Mouse (Mus musculus) cerebellum, adult 2 months (tissue): ENCODE measurements around the gene Sytl2. TPM values are rescaled to one million over a fixed set of nuclear protein-coding genes. Genes with fewer than 3 reads are reported as not detected.

ENCODE experiments used
- DNase-seq, 2 experiments: peaks; one replicate each; pipeline ENCODE4 v3.0.0; 2021
- H3K27ac ChIP-seq: fragments of 200-500 bp; 2 replicates; pipeline ENCODE4 v1.5.1; 2012; ENCODE audit warnings: low read length, control low read depth, inconsistent platforms; ENCODE audit not compliant: insufficient read depth
- H3K27me3 ChIP-seq: fragments of 200-500 bp; 2 replicates; pipeline ENCODE4 v1.6.1; 2012; ENCODE audit warnings: inconsistent platforms, mild to moderate bottlenecking, low read length, moderate library complexity; ENCODE audit not compliant: control insufficient read depth, insufficient read depth
- H3K4me1 ChIP-seq: fragments of 200-500 bp; 2 replicates; pipeline ENCODE4 v1.6.1; 2011; ENCODE audit warnings: low read length; ENCODE audit not compliant: control insufficient read depth, insufficient read depth
- H3K4me3 ChIP-seq: fragments of 200-500 bp; replicated peaks from 2 replicates; pipeline ENCODE3; 2011; ENCODE audit warnings: mild to moderate bottlenecking, low read depth, low read length, control low read depth; ENCODE audit not compliant: insufficient read depth
- CTCF ChIP-seq: fragments of 200-500 bp; IDR thresholded peaks from 2 replicates; pipeline ENCODE4 v1.5.1; 2011; ENCODE audit warnings: low read depth, mild to moderate bottlenecking, control low read depth, low read length, moderate library complexity, borderline replicate concordance; ENCODE audit not compliant: insufficient read depth
- POLR2A ChIP-seq: fragments of 200-500 bp; IDR thresholded peaks from 2 replicates; pipeline ENCODE4 v1.6.1; 2011; ENCODE audit warnings: low read length, control low read depth, borderline replicate concordance; ENCODE audit not compliant: insufficient read depth
- WGBS: fragments of 180-500 bp; shearing (Covaris S2); methylation state at CpG from one replicate; pipeline ENCODE4 v1.1.7; 2018; 5-methylcytosine and 5-hydroxymethylcytosine counted together
- polyA plus RNA-seq: library from polyadenylated mRNA; depleted of rRNA; stranded (reverse); fragments of >200 nt; gene quantifications from 2 replicates; pipeline ENCODE4 v1.2.3, GENCODE M21; 2012

The Sytl2 gene
- polyA plus RNA-seq, 1 experiment: 44.8 TPM

- Histone ChIP-seq H3K4me1 (no peaks in the 10 kb centered on the region), H3K27ac (peak overlapping the region; percentile 69; the same call in 1 of the 2 replicates), H3K4me3 (no peak overlapping the region), H3K27me3 (no peaks in the 10 kb centered on the region)
- WGBS: 62% methylated on average over 12 of the region's 12 CpGs
- DNase-seq: no peak
- TF ChIP-seq CTCF (no peak), POLR2A (no peak)
These were observed 39.3 kb downstream of the Sytl2 start for GRCm38 (mm10) chr7:90341212-90341957.

- TF ChIP-seq POLR2A: no peak
- TF ChIP-seq CTCF: no peak
- WGBS: 80% methylated on average over 3 of the region's 3 CpGs
- no peak overlapping the region for H3K27ac ChIP-seq
- H3K4me3 ChIP-seq: no peak overlapping the region
- peaks cover 5% of the 10 kb centered on the region; the same call in 1 of the 2 replicates for H3K4me1 ChIP-seq
- no peaks in the 10 kb centered on the region for H3K27me3 ChIP-seq
- no peak for DNase-seq
These were observed 42.9 kb downstream of the Sytl2 start for GRCm38 (mm10) chr7:90344903-90345302.

- no peak for DNase-seq
- Histone ChIP-seq H3K4me3 (no peak overlapping the region), H3K4me1 (peaks cover 10% of the 10 kb centered on the region; the same call in 1 of the 2 replicates), H3K27ac (no peak overlapping the region), H3K27me3 (no peaks in the 10 kb centered on the region)
- 69% methylated on average over 5 of the region's 5 CpGs for WGBS
- TF ChIP-seq CTCF: no peak
- TF ChIP-seq POLR2A: no peak
These were observed 45.9 kb downstream of the Sytl2 start for GRCm38 (mm10) chr7:90347779-90348437.

- peaks cover 10% of the 10 kb centered on the region; the same call in 1 of the 2 replicates for H3K4me1 ChIP-seq
- 41% methylated on average over 5 of the region's 5 CpGs for WGBS
- DNase-seq: no peak
These were observed 47.0 kb downstream of the Sytl2 start for GRCm38 (mm10) chr7:90349014-90349413.

GRCm38 (mm10) chr7:90352183-90352582, 50.1 kb downstream of the Sytl2 start:
- WGBS: 46% methylated on average over 3 of the region's 3 CpGs

More at GRCm38 (mm10) chr7:90349014-90349413, 47.0 kb downstream of the Sytl2 start:
- Histone ChIP-seq H3K27me3 (no peaks in the 10 kb centered on the region), H3K27ac (no peak overlapping the region), H3K4me3 (no peak overlapping the region)
- TF ChIP-seq CTCF (no peak), POLR2A (no peak)

GRCm38 (mm10) chr7:90353488-90354228, 51.6 kb downstream of the Sytl2 start:
- H3K4me1 ChIP-seq: peaks cover 9% of the 10 kb centered on the region; the same call in 1 of the 2 replicates
- no peak for TF ChIP-seq CTCF
- 94% methylated on average over 12 of the region's 12 CpGs for WGBS
- no peaks in the 10 kb centered on the region for H3K27me3 ChIP-seq
- no peak overlapping the region for H3K27ac ChIP-seq
- DNase-seq: no peak
- H3K4me3 ChIP-seq: no peak overlapping the region

More at GRCm38 (mm10) chr7:90352183-90352582, 50.1 kb downstream of the Sytl2 start:
- peaks cover 10% of the 10 kb centered on the region; the same call in 1 of the 2 replicates for H3K4me1 ChIP-seq
- H3K27ac ChIP-seq: no peak overlapping the region
- no peak for TF ChIP-seq CTCF
- TF ChIP-seq POLR2A: no peak
- no peak overlapping the region for H3K4me3 ChIP-seq
- DNase-seq: no peak
- no peaks in the 10 kb centered on the region for H3K27me3 ChIP-seq

GRCm38 (mm10) chr7:90354229-90354604, 52.2 kb downstream of the Sytl2 start:
- Histone ChIP-seq H3K27me3 (no peaks in the 10 kb centered on the region), H3K4me1 (peaks cover 5% of the 10 kb centered on the region; the same call in 1 of the 2 replicates), H3K4me3 (no peak overlapping the region), H3K27ac (no peak overlapping the region)
- WGBS: 93% methylated on average over 2 of the region's 2 CpGs
- TF ChIP-seq CTCF (no peak), POLR2A (no peak)
- DNase-seq: no peak

- Histone ChIP-seq H3K27me3 (no peaks in the 10 kb centered on the region), H3K27ac (no peak overlapping the region), H3K4me1 (peaks cover 5% of the 10 kb centered on the region; the same call in 1 of the 2 replicates), H3K4me3 (no peak overlapping the region)
- TF ChIP-seq CTCF (no peak), POLR2A (no peak)
- 84% methylated on average over 3 of the region's 3 CpGs for WGBS
- DNase-seq: no peak
These were observed 53.4 kb downstream of the Sytl2 start for GRCm38 (mm10) chr7:90355454-90355853.
